Mouse (Mus musculus) urinary bladder, adult 18-20 months (tissue): ENCODE measurements around the gene Rdh1.

Experiments used
- DNase-seq, 2 experiments: peaks; one replicate each; pipeline ENCODE4 v3.0.0; 2022; ENCODE audit warnings: low spot score in 2 of 2, mixed read lengths in 2 of 2

Gene Rdh1

DNA sequence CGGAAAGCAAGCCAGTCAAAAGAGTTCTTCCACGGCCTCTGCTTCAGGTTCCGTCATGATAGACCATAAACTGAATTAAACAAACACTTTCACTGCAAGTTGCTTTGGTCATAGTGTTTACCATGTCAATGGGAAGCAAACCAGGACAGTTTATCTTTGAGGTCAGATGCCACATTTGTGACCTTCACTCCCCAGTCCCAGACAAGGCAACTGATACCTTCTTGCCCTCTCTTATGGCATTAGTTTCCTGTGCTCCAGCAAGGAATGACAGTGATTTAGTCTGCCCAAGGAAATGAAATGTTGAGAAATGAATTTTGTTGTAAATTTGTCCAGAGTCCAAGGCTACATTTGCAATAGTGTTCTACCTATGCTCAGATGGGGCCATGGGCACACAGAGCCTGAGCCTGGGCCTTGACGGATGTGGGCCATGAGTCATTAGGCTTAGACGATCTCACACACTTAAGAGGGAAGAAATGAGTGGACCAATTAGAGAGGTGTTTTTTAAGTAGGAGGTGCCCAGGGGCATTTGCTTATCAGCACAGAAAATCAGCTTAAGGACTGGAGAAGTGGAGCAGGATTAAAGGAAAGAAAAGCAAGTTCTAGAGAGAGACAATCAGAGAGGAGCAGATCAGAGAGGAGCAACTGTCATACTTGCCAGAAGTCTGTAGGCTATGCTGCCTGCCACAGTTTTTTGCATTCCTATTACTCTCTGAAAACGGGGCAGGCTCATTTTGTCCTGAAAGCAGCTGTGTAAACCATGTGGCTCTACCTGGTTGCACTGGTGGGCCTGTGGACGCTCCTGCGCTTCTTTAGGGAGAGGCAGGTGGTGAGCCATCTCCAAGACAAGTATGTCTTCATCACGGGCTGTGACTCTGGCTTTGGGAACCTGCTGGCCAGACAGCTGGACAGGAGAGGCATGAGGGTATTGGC is at the start of gene Rdh1, which contains the start of gene Rdh16f1:
Rdh1 (plus strand) TSS at position 541 of the 930 bp plus-strand sequence.
Rdh16f1 (plus strand) TSS at position 607 of the 930 bp plus-strand sequence.
- DNase-seq = no peak

DNA sequence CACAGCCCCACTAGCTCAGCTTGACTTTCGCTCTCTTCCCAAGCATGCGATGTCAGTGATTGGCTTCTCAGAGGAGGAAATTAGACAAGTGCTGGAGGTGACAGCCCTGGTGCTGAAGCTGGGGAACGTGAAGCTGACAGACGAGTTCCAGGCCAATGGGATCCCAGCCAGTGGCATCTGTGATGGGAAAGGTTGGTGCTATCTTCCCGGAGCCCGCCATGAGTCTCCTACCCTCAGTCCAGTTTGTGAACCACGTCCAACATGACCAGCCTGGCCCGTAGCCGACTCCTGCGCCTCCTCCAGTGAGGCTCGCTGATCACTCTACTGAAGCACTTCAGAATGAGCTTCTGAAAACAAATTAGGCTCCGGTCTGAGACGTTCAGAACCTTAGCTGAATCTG is 49.2 kb upstream of the Rdh1 start:
- DNase-seq = no peak

DNA sequence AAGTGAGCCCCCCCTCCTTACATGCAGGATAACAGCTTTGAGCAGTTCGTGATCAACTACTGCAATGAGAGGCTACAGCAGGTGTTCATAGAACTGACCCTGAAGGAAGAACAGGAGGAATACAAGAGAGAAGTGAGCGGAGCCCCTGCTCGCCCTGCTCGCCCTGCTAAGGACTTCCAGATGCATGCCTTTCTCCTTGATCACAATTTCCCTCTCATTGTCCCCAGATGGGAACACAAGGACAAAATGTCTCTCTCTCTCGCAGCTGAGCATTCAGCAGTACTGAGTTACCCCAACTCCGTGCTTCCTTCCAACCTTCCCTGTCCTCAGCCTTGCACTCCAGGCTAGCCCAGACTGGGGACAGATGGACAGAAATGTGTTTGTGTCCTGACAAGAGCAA is 46.8 kb upstream of the Rdh1 start:
- no peak for DNase-seq

DNA sequence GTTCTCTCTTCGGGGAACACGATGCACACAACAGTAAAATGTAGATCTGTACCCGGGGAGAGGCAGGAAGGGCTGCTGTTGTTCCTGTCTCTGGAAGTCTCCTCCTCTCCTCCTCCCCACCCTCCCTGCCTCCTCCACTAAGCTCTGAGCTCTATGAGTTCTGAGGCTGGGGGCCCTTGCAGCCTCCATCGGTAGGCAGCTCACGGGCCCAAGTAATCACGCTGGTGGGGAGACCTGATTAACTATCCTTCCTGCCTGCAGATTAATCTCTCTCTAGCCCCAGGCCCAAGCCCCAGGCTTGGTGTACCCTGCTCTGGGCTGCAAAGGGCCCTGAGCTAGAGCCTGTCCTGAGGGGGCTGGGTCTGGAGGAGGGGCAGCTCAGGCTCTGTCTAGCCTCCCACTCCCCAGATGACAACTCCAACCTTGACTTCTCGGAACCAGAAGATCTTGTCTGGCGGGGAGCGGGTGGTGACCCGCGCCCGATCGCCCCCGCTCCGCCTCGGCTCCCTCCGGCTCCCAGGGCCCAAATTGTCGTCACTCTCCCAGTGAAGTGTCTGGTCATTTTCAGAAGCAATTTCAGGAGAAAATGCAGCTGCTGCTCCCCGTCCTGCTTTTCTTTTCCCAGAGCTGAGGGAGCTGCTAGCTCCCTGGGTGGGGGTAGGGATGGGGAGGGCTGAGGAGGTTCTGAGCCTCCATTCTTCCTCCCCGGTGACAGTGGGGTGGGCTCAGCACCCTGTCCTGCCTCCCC is 37.7 kb upstream of the Rdh1 start:
- DNase-seq = no peak

DNA sequence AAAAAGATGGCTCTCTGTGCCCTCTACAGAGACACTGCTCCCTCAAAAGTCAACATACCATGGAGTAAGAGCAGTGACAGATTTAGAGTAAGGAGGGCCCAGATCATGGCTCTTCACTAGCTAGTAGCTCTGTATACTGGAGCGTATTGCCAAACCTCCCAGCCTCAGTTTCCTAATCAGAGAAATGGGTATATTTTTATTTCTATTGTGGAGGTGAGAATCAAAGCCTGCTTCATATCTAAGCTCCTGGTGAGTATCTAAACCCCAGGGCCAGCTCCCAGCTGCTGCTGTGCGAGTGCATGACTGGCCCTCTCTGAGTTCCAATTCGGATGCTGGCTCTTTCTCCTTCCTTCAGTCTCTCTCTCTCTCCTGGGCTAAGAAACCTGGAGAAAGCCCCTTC is 35.3 kb upstream of the Rdh1 start, which contains the start of gene Tac2:
Tac2 (plus strand) TSS at position 301 of the 400 bp plus-strand sequence.
- no peak for DNase-seq

DNA sequence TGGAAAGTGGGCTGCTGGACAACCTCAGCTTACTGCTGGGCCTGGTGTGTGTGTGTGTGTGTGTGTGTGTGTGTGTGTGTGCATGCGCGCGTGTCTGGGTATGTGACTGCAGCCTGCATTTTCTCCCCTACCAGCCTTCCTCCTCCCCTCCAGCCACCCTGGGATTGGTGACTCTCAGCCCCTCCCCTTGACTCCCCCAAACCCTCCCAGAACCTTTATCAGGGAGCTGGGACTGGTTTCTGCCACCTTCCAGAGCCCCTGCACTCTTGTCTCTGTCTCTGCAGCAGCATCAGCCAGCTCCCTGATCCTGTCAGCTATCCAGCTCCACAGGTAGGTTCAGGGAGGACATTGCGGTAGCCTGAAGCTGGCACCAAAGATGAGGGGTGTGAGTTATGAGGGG is 34.4 kb upstream of the Rdh1 start:
- DNase-seq = no peak

DNA sequence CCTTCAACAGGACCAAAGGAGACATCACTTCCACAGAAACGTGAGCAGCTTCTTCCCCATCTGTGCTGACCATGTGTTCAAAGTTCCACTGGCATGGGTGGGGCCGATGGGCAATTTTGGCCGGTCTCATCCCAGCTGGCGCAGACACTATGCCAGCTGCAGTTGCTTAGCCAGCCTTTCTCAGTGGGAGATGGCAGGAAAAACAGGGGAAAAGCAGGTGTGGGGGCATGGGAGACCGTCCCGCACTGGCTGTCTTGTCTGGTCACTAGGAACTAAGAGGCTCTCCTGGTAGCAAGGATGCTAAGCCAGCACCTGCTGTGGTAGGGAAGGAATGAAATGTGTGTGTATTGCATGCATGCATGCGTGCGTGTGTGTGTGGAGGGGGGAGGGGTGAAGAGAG is 31.1 kb upstream of the Rdh1 start:
- no peak for DNase-seq

DNA sequence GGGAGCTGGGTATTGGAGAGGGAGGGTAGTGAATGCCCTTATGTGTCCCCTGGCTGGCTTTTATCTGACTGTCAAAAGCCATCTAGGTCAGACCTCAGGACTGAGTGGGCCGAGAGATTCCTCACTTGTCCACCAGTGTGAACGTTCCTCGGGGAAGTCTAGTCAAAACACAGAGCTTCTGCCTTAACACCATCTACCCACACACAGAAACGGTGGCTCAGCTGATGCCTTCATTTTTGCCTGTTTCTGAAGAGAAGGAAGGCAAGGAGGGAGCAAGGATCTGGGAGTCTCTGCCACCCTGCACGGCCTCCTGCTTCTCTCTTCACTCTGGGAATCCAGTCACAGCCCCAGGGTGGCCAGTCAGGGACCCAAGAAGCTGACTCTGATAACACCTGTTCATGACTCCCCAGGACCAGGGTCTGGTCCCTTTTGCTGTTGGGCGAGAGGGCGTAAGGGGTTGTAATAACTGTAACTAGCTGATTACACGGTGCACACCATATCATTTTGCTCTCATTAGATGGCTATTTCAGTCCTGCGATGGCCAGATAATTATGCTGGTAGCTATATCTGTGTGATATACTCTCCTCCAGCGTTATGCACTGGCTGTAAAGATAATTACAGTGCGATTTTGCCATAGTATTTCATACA is 29.1 kb upstream of the Rdh1 start:
- DNase-seq = no peak

DNA sequence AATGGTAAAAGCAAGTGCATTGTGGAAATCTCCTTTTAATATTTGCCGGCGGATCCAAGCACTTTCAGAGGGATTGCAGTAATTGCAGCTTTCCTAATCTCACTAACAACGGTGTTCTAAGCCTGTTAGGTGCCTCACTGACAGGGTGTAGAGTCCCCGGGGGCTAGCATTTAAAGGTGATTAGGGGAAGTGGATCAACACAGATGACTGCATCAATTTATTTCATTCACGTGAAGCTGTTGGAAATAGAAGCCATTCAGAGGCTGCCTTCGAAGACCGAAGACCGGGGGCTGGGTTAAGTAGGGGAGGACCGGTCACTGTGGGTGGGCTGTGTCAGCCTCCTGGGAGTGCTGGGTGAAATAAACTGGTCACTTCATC is 28.6 kb upstream of the Rdh1 start:
- DNase-seq = no peak

DNA sequence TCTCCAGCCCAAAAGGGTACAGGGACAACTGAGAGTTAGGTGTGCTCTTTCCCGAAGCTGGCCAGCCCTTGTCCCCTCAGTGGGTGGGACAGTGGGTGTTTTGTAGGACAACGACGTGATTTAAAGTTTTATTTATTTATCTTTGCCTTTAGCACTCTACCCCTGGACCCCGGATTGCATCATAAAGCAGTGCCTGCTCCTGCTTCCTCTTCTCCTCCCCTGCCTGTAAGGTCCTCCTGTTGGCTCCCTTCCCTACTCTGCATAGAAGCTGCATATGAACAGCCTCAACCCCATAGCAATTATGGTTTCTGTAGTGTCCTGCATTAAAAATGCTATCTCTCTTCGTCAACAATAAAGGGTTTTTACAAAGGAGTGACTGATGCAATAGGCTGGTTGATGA is 28.1 kb upstream of the Rdh1 start:
- no peak for DNase-seq

DNA sequence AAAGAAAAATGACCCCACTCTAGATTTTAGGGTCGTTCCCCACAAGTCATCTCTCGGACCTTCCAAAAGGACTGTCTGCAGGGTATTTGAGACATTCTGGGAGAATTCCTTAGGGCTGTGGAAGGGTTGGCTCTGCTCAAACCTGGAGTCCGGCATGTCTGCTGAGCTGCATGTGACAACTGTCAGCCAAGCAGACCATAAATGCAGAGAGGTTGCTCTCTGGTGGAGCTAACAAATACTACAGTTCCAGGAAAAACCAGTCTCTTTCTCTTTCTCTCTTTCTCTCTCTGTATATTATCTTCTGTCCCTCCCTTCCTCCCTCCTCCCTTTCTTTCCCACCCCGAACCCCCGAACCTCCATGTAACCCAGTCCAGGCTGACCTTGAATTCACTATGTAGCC is 25.1 kb upstream of the Rdh1 start:
- no peak for DNase-seq

DNA sequence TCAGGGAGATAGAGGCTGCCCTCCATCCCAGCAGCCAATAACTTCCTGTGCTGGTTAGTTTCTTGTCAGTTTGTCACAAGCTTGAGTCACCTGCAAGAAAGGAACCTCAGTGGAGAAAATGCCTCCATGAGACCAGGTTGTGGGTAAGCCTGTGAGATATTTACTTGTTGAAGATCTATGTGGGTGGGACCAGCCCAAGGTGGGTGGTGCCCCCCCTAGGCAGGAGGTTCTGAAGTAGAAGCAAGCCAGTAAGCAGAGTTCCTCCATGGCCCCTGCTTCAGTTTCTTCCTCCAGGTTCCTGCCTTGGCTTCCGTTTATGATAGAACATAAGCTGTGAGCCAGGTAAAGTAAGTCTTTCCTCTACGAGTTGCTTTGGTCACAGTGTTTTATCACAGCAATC is 23.3 kb upstream of the Rdh1 start:
- DNase-seq = no peak

DNA sequence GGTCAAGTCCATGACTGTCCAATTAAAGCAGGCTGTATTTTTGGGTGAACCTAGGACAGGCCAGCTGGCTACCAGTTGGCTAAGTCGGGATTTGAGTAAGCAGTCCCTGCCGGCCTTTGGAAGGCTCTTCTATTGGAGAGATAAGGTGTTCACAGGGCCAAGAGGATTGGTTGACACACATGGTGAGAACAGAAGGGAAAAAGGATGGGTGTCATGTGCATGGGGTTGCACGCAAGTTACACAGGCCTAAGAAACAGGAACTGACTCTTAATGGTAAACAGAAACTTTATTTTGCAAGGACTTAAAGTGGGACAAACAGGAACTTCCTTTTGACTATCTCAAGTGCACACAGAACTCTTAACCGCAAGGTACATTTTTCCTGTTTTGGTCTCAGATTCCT is 22.6 kb upstream of the Rdh1 start:
- DNase-seq = no peak

DNA sequence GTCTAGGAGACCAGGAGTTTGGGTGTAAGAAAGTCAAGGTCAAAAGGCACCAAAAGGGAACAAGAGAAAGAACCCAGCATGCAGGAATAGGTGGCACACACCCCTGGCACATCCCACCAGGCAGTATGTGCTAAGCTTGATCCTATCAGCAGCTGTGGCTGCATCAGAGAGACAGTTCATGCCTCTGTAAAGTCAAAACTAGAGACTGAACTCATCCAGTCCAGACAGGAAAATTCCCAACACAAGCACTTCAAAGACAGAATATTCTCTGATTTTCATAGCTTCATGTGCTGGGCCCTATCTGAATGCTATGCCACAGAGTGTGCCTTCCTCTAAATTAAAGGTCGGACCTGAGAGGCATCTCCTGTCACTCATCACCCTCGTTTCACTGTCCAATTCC is 22.0 kb upstream of the Rdh1 start:
- no peak for DNase-seq

DNA sequence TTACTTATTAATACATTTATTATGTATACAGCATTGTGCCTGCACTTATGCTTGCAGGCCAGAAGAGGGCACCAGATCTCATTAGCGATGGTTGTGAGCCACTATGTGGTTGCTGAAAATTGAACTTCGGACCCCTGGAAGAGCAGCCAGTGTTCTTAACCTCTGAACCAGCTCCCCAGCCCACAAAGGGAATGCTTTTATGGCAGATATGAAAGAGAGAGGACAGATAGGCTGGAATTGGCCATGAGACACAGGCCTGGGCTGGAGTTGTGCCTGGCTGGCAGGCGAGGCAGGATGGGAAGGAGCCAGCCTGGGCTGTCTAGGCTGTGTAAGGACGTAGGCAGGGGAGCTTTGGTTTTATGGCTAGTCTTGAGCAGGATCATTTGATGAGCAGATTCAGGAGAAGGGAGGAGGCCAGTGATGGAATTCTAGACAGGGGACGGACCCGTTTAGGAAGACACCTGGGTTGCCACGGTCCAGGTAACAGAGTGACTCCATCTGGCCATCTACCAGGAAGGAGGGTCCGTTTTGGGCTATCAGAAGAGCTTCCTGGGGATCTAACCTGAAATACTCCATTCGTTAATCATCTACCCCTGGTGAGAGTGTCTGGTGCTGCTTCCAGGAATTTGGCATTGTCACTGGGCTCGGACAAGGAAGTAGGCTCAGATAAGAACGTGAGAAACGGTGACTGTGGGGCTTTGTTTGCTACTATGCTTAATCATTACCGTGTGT is 21.2 kb upstream of the Rdh1 start:
- peak in 1 of 2 experiments; percentile 41 for DNase-seq

DNA sequence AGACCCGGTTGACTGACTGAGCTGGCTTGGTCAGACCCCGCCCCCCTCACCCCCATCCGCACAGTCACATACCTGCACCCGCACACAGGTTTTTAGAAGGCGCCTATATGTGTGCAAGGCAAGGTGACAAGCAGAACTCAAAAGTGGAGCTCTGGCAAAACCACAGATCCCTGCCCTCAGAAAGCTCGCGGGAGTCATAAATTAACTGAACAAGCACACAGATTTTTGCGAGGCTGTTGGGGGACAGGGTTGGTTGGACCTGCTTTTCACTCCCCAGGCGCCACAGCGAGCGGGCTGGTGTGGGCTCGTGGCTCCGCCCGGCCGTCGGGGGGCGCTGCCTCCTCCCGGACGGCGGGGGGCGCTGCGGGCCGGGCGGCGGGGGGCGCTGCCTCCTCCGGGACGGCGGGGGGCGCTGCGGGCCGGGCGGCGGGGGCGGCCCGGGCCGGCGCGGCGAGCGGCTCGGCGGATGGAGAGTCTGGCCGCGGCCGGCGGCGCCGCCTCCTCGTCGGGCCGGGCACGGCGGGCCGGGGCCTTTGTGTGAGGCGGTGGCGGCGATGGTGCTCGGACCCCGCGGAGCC is 20.3 kb upstream of the Rdh1 start, which contains the start of gene Zbtb39:
Zbtb39 (plus strand) TSS at position 456 of the 578 bp plus-strand sequence.
- DNase-seq = peak; percentile 67 to 68

DNA sequence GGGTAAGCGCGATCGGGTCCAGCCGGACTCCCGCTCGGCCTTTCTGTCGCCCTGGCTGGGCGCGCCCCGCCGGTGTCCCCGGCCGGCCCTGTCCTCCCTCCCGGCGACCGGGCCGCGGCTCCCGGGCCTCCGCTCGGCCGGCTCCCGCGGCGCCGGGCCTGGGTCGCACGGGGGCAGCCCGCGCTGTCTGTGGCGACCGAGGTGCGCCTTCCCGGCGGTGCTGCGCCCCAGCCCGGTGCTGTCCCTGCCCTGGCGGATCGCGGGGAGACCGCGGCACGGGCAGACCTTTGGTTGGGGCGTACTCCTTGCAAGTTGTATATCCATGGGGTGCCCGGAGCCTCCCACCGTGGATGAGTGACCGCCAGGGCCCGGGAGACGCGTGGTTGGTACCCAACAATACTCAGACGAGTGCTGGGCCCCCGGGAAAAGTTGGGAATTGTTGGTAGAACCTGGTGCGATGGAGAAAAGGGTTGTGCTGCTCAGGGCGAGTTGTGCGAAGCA is 19.8 kb upstream of the Rdh1 start:
- DNase-seq = peak in 1 of 2 experiments; percentile 56

DNA sequence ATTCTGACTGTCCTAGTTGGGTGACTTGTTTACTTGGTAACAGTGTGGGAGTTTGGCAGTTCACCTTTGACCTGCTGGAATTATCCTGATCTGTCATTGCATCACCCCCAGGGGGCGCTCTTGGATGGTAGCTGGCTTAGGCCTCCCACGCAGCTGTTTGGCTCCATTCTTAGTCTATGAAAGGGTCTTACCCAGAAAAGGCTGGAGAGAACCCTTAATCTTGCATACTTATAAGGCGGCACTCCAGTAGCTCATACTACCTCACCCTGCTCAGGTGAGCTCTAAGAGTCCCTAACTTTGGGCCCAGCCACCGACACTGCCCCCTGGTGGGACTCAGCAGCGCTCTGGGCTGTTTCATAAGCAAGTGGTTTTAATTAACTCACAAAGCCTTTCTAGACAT is 14.9 kb upstream of the Rdh1 start:
- DNase-seq = no peak

DNA sequence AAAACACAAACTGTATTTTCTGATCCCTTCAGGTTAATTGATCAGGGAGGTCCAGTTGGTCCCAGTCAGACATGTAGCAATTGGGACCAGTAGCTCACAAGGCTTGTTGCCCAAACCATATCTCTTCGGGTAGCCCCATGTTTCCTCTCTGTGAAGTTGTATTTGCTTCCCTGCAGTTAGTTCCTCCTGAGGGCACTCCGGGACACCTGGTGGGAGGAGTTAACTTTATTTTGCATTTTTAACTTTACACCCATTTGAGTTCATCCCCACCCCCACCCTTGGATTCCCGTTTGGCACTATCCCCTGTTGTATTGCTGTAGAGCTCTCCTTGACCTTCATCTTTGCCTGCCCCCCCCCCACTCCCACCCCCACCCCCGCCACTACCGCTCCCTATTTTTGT is 13.6 kb upstream of the Rdh1 start:
- no peak for DNase-seq

DNA sequence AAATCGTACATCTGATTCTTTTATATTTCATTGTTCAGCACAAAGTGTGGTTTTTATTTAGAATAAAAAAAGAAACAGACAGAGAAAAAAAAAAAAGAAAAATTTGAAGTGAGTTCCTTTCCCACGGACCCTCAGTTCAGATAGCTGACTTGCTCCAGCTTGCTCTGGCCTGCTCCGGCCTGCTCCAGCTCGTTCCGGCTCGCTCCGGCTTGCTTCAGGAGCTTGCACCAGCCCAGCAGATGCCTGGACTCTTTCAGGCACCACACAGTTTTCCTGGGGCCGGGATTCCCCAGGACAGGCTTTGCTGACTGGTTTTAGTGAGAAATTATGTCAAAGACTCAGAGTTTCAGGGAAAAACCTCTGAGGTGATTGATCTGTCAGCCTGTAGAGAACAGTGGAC is 12.3 kb upstream of the Rdh1 start:
- no peak for DNase-seq
